Mouse (Mus musculus) lung, postnatal 0 days (tissue): ENCODE measurements at regions not wholly inside any gene's neighbourhood (a gene's known extent, or its start where the extent isn't known, plus 50 kb on each side); places are given as distances from the start of the nearest gene placed in this dataset.

ENCODE experiments used
- CTCF ChIP-seq: IDR thresholded peaks from 2 replicates; pipeline ENCODE4 v1.5.1; 2016; ENCODE audit warnings: antibody characterized with exemption, mild to moderate bottlenecking
- EP300 ChIP-seq: IDR thresholded peaks from 2 replicates; pipeline ENCODE4 v1.6.1; 2016; ENCODE audit warnings: antibody characterized with exemption, mild to moderate bottlenecking, control low read depth

DNA sequence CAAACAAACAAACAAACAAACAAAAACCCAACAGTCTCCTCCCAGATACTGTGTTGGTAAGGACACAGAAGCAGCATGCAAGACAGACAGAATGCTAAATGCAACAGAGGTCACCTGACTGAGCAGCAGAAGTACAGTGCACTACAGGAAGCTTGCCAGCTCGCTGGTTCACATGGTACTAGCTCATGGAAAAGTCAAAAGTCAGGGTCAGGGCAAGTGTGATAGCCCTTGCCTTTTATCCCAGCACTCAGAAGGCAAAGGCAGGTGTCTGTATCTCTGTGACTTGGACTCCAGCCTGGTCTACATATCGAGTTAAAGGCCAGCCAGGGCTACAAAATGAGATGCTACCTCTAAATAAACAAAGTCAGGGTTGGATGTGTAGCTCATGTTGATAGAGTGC, 99.3 kb downstream of the Hsd17b3 start:
- TF ChIP-seq CTCF (no peak), EP300 (no peak)
